Mouse (Mus musculus) left cerebral cortex, adult 9 months (tissue): ENCODE measurements around the gene Mapk14.

Experiments used
- DNase-seq, 2 experiments: peaks; one replicate each; pipeline ENCODE4 v3.0.0; 2022; ENCODE audit warnings: low spot score in 2 of 2

The Mapk14 gene

GRCm38 (mm10) chr17:28779735-28780134 lies 88.6 kb downstream of the Mapk14 start:
- DNase-seq: no peak

GRCm38 (mm10) chr17:28780836-28781235 lies 89.7 kb downstream of the Mapk14 start:
- no peak for DNase-seq

DNA sequence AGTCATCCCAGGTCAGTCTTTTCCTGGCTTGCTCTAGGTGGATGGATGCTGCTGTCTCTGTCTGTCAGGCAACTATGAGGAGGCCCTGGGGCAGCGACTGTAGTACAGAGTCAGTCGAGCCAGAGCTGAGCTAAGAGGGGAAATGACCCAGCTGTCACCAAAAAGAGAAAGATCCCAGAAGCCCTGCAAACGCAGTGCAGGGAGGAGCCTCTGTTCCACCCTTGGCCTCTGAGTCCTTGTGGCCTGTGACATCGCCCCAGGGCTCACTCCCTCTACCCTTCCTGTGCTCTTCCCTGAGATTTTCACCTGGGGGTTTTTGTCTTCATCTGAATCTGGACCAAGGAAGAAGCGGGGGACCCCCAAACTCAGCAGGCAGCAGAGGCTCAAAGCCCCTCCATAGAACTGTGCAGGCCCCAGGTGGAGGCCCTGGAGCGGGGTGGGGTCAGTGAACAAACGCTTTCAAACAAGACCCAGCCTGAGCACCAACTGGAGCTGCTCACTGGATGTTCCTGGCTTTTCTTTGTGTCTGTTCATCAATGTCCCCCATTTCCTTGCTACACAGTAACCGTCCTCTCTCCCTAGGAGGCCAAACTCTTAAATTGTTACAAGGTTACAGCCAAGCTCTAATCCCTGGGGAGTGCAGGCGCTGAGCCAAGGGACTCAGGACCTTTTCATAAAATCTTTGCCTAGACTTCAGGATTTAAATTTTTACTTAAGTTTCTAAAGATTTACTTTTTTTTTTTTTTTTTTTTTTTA lies 90.3 kb downstream of the Mapk14 start:
- no peak for DNase-seq

GRCm38 (mm10) chr17:28785036-28785435 lies 93.9 kb downstream of the Mapk14 start:
- no peak for DNase-seq

DNA sequence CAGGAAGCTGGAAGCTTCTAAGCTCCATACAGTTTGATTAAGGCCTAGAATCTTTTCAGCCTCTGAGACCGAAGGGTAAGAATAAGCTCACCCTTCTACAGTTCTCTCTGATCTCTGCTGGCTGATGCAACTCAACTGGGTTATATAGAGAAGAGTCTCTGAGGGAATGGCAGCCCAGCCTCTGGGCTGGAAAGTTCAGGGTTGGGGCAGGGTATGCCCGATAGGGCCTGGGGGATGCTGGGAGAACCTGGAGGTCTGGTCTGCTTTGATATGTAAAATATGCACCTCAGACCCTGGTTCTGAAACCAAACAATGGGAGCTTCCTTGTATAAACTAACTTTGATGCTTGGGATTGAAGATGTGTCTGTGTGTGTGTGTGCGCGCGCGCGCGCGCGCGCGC lies 96.4 kb downstream of the Mapk14 start:
- no peak for DNase-seq

DNA sequence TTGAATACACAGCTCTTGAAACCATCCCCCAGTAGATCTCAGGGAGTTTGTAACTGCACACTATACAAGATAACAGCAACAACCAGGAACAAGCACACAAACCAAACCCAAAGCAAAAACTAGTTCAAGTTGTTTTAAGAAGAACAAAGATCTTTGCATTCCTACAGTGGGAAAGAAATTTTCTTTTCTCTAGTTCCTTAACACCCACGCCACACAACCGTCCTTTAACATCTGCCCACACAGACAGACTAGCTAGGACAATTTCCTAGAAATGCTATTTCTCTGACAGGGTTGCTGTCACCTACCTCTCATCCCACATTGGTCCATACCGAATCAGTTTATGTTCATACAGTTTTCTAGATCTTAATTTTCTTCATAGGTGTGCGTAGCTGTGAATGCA lies 105.9 kb downstream of the Mapk14 start:
- no peak for DNase-seq
